In the genomic region with DNA sequence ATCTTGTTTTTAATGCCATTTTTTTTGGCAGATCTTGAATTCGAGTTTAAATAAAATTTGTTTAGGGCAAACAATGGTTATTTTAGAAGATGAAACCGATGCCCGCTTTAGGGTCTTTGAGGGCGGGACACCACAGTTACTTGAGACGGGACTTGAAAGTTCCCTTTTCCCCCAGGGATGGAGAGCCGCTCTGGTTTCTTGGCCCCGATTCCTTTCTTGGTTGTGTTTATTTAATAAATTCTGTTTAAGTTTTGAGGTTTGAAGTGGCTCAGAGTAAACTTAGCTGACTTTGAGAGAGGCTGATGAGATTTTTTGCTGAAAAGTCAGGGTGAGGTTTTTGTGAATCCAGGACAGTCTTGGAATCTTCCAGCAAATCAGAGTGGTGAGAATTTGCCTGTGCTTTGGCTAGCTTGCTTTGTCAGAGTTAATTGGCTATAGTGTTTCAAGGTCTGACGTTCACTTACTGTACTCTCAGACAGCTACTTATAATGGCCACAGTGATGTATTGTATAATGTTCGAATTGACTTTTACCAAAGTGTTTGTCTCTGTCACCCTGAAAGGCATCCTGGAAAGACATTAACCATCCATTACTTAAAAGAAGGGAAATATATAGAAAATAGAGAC, we compare ENCODE assay signal across 8 mouse cellular contexts. TPM values are rescaled to one million over a fixed set of nuclear protein-coding genes. Genes with fewer than 3 reads are reported as not detected.
A peak's percentile ranks its signal among the peaks of the same experiment; 100 is the strongest.
DNase-seq lines count a peak whose midpoint lies in the region; ATAC-seq and TF ChIP-seq lines count a peak whose summit lies in the region.

No protein-coding gene starts in this region.

- DNase-seq in lung, embryonic 14.5 days: peak; percentile 77
- no peak for DNase-seq in lung, postnatal 36 days
- DNase-seq in limb, embryonic 10.5 days (ENCODE audit: low spot score): no peak
- no peak for DNase-seq in layer of hippocampus, adult 8-10 months (ENCODE audit: low spot score in 2 of 2)
- no peak for DNase-seq in adrenal gland, adult 18-20 months (ENCODE audit: low spot score in 2 of 2)
- DNase-seq in left cerebral cortex, adult 8-10 months (ENCODE audit: low spot score in 2 of 2): no peak

- peak overlapping the region; percentile 91 for H3K4me3 ChIP-seq in lung, embryonic 14.5 days (ENCODE audit: low read depth, low read length)
- peak overlapping the region; percentile 91 for H3K4me3 ChIP-seq in embryonic facial prominence, embryonic 15.5 days (replicated peaks)
- peak overlapping the region; percentile 95 for H3K4me3 ChIP-seq in limb, embryonic 10.5 days
- peak overlapping the region; percentile 67 for H3K4me3 ChIP-seq in neural tube, embryonic 14.5 days (ENCODE audit: low read depth, low read length)

- TF ChIP-seq CTCF in lung, embryonic 14.5 days (IDR thresholded peaks at IDR 0.05; ENCODE audit: low read depth): no peak

- H3K4me2 ChIP-seq in lung, embryonic 14.5 days: peak overlapping the region; percentile 74
- H3K4me2 ChIP-seq in embryonic facial prominence, embryonic 15.5 days (replicated peaks): peak overlapping the region; percentile 80
- peak overlapping the region; percentile 74 for H3K4me2 ChIP-seq in neural tube, embryonic 14.5 days (ENCODE audit: low read depth, low read length)

- H3K27me3 ChIP-seq in lung, embryonic 14.5 days (ENCODE audit: insufficient read depth, low read length): no peaks in the 10 kb centered on the region
- no peaks in the 10 kb centered on the region for H3K27me3 ChIP-seq in embryonic facial prominence, embryonic 15.5 days
- H3K27me3 ChIP-seq in limb, embryonic 10.5 days (ENCODE audit: low read depth, poor library complexity, severe bottlenecking): no peaks in the 10 kb centered on the region
- H3K27me3 ChIP-seq in neural tube, embryonic 14.5 days (ENCODE audit: control insufficient read depth, insufficient read depth, low read length): peaks cover 6% of the 10 kb centered on the region

- peak overlapping the region; percentile 93 for H3K27ac ChIP-seq in lung, embryonic 14.5 days (ENCODE audit: low read depth)
- peak overlapping the region; percentile 94 for H3K27ac ChIP-seq in embryonic facial prominence, embryonic 15.5 days (replicated peaks)
- peak overlapping the region; percentile 97 for H3K27ac ChIP-seq in limb, embryonic 10.5 days
- 0 out of 2 replicates have a peak overlapping the region, but pooled peaks have one; percentile 1 for H3K27ac ChIP-seq in neural tube, embryonic 14.5 days (ENCODE audit: low read depth, low read length)

- H3K9me3 ChIP-seq in lung, embryonic 14.5 days (ENCODE audit: low read depth, low read length): no peaks in the 10 kb centered on the region
- no peaks in the 10 kb centered on the region for H3K9me3 ChIP-seq in embryonic facial prominence, embryonic 15.5 days (replicated peaks)
- H3K9me3 ChIP-seq in limb, embryonic 10.5 days (replicated peaks): no peaks in the 10 kb centered on the region
- no peaks in the 10 kb centered on the region for H3K9me3 ChIP-seq in neural tube, embryonic 14.5 days (ENCODE audit: control insufficient read depth, low read length)

- WGBS in lung, embryonic 14.5 days: 2% methylated on average over 9 of the region's 9 CpGs
- 5% methylated on average over 9 of the region's 9 CpGs for WGBS in embryonic facial prominence, embryonic 15.5 days
- 7% methylated on average over 9 of the region's 9 CpGs for WGBS in limb, embryonic 10.5 days
- WGBS in neural tube, embryonic 14.5 days: 8% methylated on average over 9 of the region's 9 CpGs

- no peaks in the 10 kb centered on the region for H3K36me3 ChIP-seq in lung, embryonic 14.5 days (ENCODE audit: insufficient read depth)
- no peaks in the 10 kb centered on the region for H3K36me3 ChIP-seq in embryonic facial prominence, embryonic 15.5 days
- peaks cover 12% of the 10 kb centered on the region for H3K36me3 ChIP-seq in limb, embryonic 10.5 days
- no peaks in the 10 kb centered on the region for H3K36me3 ChIP-seq in neural tube, embryonic 14.5 days (ENCODE audit: control insufficient read depth, insufficient read depth, low read length)

- ATAC-seq in lung, embryonic 14.5 days (ENCODE audit: insufficient read depth): no peak
- ATAC-seq in embryonic facial prominence, embryonic 15.5 days (ENCODE audit: insufficient number of reproducible peaks, low FRiP score, low TSS enrichment, low read depth): no peak
- ATAC-seq in neural tube, embryonic 14.5 days (ENCODE audit: low read depth): no peak

- H3K4me1 ChIP-seq in lung, embryonic 14.5 days (ENCODE audit: insufficient read depth): peaks cover 9% of the 10 kb centered on the region
- peaks cover 38% of the 10 kb centered on the region for H3K4me1 ChIP-seq in embryonic facial prominence, embryonic 15.5 days
- H3K4me1 ChIP-seq in limb, embryonic 10.5 days: peaks cover 47% of the 10 kb centered on the region
- H3K4me1 ChIP-seq in neural tube, embryonic 14.5 days (ENCODE audit: control insufficient read depth, insufficient read depth, low read length): no peaks in the 10 kb centered on the region

- peak overlapping the region; percentile 84 for H3K9ac ChIP-seq in lung, embryonic 14.5 days
- H3K9ac ChIP-seq in embryonic facial prominence, embryonic 15.5 days: peak overlapping the region; percentile 81
- H3K9ac ChIP-seq in neural tube, embryonic 14.5 days (replicated peaks; ENCODE audit: low read depth, low read length): no peak overlapping the region

RNA-seq across cellular contexts. Expression of a gene that starts 1.3 kb away (rescaled TPM):
- polyA plus RNA-seq in lung, embryonic 14.5 days (2014; fragmentation: Nextera tagmentation; extraction: Ambion mirVana): 48.5 and 54.8 TPM in 2 replicates
- 34.0 and 34.9 TPM in 2 replicates for polyA plus RNA-seq in embryonic facial prominence, embryonic 15.5 days (2015; fragmentation: Nextera tagmentation; extraction: Ambion mirVana)
- polyA plus RNA-seq in limb, embryonic 10.5 days (2016; fragmentation: Nextera tagmentation; extraction: Ambion mirVana): 38.5 and 47.2 TPM in 2 replicates
- polyA plus RNA-seq in neural tube, embryonic 14.5 days (2014; fragmentation: Nextera tagmentation; extraction: Ambion mirVana): 20.0 and 21.3 TPM in 2 replicates
- total RNA-seq in layer of hippocampus, adult 8-10 months (2022): 10 to 100 TPM; 45.9 to 60.5 (median 53.5) TPM
- total RNA-seq in adrenal gland, adult 18-20 months (2021): 10 to 100 TPM; 79.9 to 80.3 TPM
- 10 to 100 TPM; 42.6 to 54.2 (median 45.3) TPM for total RNA-seq in left cerebral cortex, adult 8-10 months (2022)

Comparison
In these comparisons a context has a peak if more than half of its experiments do, and no peak if none do; other contexts are left out.
1. H3K27ac ChIP-seq: peak in every context shown above with its lines; median percentile 97 in limb, embryonic 10.5 days; 94 in embryonic facial prominence, embryonic 15.5 days; 93 in lung, embryonic 14.5 days; 1 in neural tube, embryonic 14.5 days.